Mouse (Mus musculus): Measurements from ENCODE around the gene Rabgap1l.

Rabgap1l gene

DNA sequence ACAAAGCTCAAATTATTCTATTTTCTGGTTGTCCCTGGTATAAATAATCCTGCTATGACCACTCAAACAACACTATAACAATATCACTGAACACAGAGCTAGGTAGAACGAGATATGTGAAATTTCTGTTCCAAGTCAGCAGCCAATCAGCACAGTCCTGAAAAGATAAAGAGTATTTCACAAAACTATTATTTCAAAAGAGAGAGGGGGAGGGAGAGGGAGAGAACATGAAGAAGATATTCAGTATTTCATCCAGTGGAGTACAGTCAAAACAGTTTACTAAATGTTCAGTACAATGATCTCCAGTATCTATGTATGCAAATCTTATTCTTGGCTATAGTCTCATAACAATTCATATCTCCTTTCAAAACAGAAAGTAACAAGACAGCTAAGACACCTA lies 5.1 kb downstream of the Rabgap1l start:
- DNase-seq (ENCODE audit: low spot score), result no peak

DNA sequence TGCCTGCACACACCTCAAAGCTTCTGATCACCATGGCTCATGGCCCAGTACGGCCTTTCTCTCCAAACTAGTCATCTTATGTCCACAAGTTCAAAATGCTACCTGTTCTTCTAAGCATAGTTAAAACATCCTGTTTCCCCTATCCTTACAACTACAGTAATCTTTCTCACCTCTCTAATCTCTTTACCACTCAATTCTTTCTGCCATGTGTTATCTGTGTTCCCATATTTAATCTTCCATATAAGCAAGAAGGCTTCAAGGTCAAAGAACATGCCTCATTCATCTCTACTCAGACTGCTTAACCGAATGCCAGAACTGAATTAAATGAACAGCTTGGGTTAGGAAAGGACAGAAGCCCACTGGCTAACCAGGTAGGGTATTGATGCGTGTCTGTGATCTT lies 5.8 kb downstream of the Rabgap1l start:
- DNase-seq (ENCODE audit: low spot score), result no peak

DNA sequence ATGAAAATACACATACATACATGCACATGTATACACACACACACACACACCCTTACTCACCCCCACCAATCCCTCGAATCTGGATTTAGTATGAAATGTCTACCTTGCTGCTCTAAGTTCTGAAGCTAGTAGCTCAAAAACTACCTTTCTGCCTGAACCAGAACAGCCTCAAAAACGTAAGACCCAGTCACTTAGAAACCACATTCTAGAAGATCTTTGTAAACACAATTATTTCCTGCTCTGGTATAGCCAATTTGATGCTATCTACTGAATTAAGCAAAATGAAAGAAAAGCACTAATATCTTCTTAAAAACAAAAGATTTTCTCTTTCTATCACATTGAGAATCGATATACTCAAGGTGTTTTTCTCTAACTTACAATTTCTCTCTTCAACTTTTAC lies 6.4 kb downstream of the Rabgap1l start:
- DNase-seq (ENCODE audit: low spot score), result no peak

- no peak for DNase-seq (ENCODE audit: low spot score)
Measured at GRCm38 (mm10) chr1:160785681-160786225, 7.3 kb downstream of the Rabgap1l start.

GRCm38 (mm10) chr1:160784122-160784521 lies 8.9 kb downstream of the Rabgap1l start:
- DNase-seq (ENCODE audit: low spot score), result no peak

- no peak for DNase-seq (ENCODE audit: low spot score)
Measured at GRCm38 (mm10) chr1:160774166-160774565, 18.8 kb downstream of the Rabgap1l start.

DNA sequence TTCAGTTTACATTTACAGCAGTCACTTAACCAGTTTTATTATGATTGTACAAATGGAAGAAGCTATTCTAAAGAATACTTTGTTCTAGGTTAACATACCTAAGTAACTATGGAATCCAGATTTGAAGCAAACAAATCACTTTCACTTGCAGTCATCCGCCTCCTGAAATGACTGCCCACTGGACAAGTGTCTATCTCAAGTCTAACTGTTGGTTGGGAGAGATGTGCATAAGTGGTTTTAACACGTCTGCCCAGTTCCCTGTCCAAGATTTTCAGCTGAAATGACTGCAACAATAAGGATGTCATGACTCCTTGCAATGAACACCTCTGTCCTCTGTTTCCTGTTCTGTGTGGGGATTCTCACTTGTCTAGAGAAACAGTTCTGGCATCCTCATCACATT lies 27.4 kb downstream of the Rabgap1l start:
- no peak for DNase-seq (ENCODE audit: low spot score)

GRCm38 (mm10) chr1:160758243-160758642 lies 34.8 kb downstream of the Rabgap1l start:
- no peak for DNase-seq (ENCODE audit: low spot score)

- DNase-seq (ENCODE audit: low spot score), result no peak
Measured at GRCm38 (mm10) chr1:160755359-160755758, 37.7 kb downstream of the Rabgap1l start.

DNA sequence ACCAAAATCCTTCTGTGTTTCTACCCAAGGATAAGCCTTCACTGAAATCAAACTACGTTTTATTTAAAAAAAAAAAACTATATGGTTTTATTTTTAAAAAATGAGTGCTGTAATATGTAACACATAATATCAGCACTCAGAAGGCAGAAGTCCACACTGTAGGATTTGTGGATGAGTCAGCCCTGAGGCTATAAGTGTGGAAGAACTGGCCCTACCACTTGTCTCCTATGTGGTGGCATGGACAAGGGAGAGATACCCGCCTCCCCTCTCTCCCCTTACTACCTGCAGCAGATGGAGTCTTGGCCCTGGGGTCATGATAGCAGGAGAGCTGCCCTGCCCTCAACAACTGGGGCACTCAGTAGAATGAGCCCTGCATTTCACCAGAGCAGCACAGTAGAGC lies 42.4 kb downstream of the Rabgap1l start:
- DNase-seq (ENCODE audit: low spot score), result no peak

DNA sequence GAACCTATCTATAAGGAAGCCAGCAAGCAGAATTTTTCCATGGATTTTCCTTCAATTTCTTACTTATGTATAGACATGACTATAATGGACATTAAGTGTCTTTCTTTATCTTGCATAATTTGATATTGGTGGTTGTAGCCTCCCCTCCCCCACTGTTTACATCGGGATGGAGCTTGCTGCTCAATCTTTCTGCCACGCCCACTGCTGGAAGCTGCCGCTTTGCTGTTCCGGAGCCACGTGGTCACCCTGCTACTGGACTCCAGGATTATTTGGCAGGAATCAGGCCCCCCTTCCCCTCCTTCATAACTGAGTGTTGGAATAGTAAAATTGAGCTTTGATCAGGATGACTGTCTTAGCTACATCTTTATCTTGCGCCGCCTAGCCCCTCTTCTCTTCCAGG lies 46.2 kb downstream of the Rabgap1l start:
- DNase-seq (ENCODE audit: low spot score), result no peak

GRCm38 (mm10) chr1:160745238-160745930 lies 47.6 kb downstream of the Rabgap1l start:
- DNase-seq (ENCODE audit: low spot score), result no peak

- DNase-seq (ENCODE audit: low spot score), result no peak
Measured at GRCm38 (mm10) chr1:160744009-160744408, 49.0 kb downstream of the Rabgap1l start.

GRCm38 (mm10) chr1:160743229-160743628 lies 49.8 kb downstream of the Rabgap1l start:
- peak; percentile 5 for DNase-seq (ENCODE audit: low spot score)

DNA sequence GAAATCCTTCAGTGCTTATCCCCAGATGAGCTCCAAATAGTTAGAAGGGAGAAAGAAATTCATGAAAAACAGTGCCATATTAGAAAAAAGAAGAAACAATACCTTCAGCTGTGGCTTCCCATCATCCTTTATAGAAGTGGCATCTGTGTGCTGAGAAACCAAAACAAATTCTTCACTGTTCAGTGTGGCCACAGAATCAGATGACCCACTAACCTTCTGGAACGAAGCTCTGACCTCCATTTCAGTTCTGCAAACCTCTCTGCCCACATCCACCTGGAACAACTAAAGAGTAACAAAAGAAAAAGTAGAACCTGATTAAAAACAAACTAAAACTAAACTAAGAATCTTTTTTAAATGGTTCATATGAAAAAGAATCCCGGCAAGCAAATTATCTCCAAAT lies 52.4 kb downstream of the Rabgap1l start:
- DNase-seq (ENCODE audit: low spot score), result no peak

- DNase-seq (ENCODE audit: low spot score), result no peak
Measured at GRCm38 (mm10) chr1:160734743-160735142, 58.3 kb downstream of the Rabgap1l start.

- no peak for DNase-seq (ENCODE audit: low spot score)
Measured at GRCm38 (mm10) chr1:160729944-160730343, 63.1 kb downstream of the Rabgap1l start.

- no peak for DNase-seq (ENCODE audit: low spot score)
Measured at GRCm38 (mm10) chr1:160717742-160718141, 75.3 kb downstream of the Rabgap1l start.

DNA sequence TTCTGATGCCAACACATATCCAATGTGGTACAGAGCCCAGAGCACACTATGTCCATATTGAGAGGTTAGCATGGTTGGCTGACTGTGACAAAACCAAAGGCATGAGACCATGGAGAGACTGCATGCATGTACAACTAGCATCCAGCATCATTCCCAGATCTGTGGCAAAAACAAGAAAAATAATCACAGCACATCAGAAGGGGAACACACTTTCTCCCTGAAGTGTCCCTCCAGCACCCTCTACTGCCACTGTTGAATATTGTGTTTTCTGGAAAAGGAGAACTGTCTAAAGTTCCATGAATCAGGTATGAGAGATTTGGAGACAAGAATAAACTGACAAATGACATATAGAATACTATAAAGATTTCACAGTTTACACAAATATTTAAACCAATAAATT lies 78.3 kb downstream of the Rabgap1l start:
- no peak for DNase-seq (ENCODE audit: low spot score)

- no peak for DNase-seq (ENCODE audit: low spot score)
Measured at GRCm38 (mm10) chr1:160713887-160714286, 79.1 kb downstream of the Rabgap1l start.

DNA sequence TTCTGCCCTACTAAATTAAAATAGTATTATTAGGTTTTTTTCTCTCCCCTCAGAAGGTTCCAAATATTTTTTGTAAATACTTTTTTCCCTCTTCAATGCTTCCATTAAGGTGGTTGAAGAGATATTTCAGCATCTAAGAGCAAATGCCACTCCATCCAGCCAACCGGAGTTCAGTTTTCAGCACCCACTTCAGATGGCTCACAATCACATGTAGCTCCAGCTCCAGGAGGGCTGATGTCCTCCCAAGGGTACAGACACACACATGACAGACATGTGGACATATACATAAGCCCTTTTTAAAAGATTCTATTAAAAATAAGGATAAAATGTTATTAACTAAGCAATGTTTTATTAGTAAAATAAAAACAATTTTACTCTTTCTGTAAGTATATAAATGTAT lies 79.6 kb downstream of the Rabgap1l start:
- no peak for DNase-seq (ENCODE audit: low spot score)

DNA sequence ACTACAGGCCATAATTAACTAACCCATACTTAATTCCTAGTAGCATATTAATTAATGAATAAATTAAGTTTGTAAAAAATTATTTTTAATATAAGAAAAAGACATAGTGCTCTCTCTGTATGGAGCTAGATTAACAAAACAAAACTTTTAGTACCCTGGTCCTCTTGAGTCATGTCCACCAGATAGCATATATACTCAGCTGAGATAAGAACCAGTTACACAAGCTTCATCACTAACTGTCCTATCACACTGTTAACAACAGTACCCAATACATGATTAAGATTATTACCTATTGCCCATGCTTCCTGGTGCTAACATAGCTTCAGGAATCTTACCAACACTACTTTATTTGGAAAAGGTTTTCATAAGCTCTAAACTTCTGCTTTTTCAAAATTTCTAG lies 82.5 kb downstream of the Rabgap1l start:
- DNase-seq (ENCODE audit: low spot score), result no peak

DNA sequence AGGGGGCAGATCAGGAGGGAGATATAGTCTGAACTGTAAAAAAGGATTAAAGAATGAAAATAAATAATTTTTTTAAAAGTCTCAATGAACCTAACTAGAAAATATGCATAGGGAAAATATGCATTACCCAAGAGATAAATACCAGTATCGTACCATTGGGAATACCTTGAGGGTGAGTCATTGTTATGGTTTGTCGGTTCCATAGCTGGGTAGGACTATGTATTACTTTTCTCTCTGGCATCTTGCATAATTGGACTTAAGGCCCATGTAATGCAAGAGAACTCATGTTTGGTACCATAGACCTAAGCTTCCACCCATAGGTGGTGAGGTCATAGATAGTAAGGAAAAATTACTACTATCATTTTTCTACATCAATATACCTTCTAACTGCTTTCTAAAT lies 88.4 kb downstream of the Rabgap1l start:
- DNase-seq (ENCODE audit: low spot score), result no peak

DNA sequence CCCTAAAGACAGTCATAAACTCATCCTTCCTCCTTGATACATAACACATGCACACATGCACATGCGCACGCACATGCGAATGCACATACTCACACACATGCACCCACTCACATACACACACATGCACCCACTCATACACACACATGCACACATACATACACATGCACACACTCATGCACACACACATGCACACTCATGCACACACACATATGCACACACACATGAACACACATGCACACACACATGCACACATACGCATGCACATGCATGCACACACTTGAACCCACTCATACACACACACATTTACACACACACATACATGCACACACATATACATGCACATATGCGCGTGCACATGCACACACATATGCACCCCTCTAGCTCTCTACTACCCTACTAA lies 89.2 kb downstream of the Rabgap1l start:
- DNase-seq (ENCODE audit: low spot score), result no peak
